Mouse (Mus musculus) embryo, embryonic 11.5 days (tissue): ENCODE data around the gene Cd27.

Experiments
- DNase-seq: peaks from one replicate; pipeline ENCODE4 v3.0.0-alpha.2; 2012; ENCODE audit warnings: low read depth, low spot score

Gene Cd27

GRCm38 (mm10) chr6:125215148-125215954, 21.5 kb downstream of the Cd27 start, which contains the start of gene Vamp1:
Gene Vamp1 (plus strand): TSS chr6:125215551.
- DNase-seq = peak; percentile 90

GRCm38 (mm10) chr6:125213715-125214114, 23.1 kb downstream of the Cd27 start:
- no peak for DNase-seq

- DNase-seq = no peak
Measured at GRCm38 (mm10) chr6:125213129-125213528, 23.7 kb downstream of the Cd27 start.

GRCm38 (mm10) chr6:125212621-125213020, 24.2 kb downstream of the Cd27 start:
- no peak for DNase-seq

- DNase-seq = no peak
Measured at GRCm38 (mm10) chr6:125210436-125210835, 26.4 kb downstream of the Cd27 start.

GRCm38 (mm10) chr6:125197166-125197565, 39.6 kb downstream of the Cd27 start:
- no peak for DNase-seq

GRCm38 (mm10) chr6:125196301-125196700, 40.5 kb downstream of the Cd27 start:
- no peak for DNase-seq

- no peak for DNase-seq
Measured at GRCm38 (mm10) chr6:125195541-125196075, 41.2 kb downstream of the Cd27 start.

- DNase-seq = no peak
Measured at GRCm38 (mm10) chr6:125193390-125193789, 43.4 kb downstream of the Cd27 start.

GRCm38 (mm10) chr6:125192841-125193240, 44.0 kb downstream of the Cd27 start:
- no peak for DNase-seq

GRCm38 (mm10) chr6:125192016-125192714, 44.6 kb downstream of the Cd27 start:
- DNase-seq = peak; percentile 85

- DNase-seq = peak; percentile 96
Measured at GRCm38 (mm10) chr6:125191332-125192015, 45.3 kb downstream of the Cd27 start, which contains the start of the genes Ncapd2 and Mrpl51. Gene Ncapd2 (minus strand): TSS chr6:125191701. Gene Mrpl51 (plus strand): TSS chr6:125191801.

GRCm38 (mm10) chr6:125190816-125191215, 46.0 kb downstream of the Cd27 start:
- no peak for DNase-seq

- DNase-seq = no peak
Measured at GRCm38 (mm10) chr6:125186203-125186602, 50.6 kb downstream of the Cd27 start.
